Mouse (Mus musculus) NIH3T3 (cell line): ENCODE data around the gene Ctsw.

Experiments used
- DNase-seq: peaks from one replicate; pipeline ENCODE4 v3.0.0-alpha.2; 2012; ENCODE audit warnings: low read depth

The Ctsw gene

GRCm38 (mm10) chr19:5487768-5488550 is 19.7 kb upstream of the Ctsw start, which contains the start of gene Mus81:
TSS of gene Mus81 (minus strand) at chr19:5488402.
- DNase-seq: peak; percentile 99

DNA sequence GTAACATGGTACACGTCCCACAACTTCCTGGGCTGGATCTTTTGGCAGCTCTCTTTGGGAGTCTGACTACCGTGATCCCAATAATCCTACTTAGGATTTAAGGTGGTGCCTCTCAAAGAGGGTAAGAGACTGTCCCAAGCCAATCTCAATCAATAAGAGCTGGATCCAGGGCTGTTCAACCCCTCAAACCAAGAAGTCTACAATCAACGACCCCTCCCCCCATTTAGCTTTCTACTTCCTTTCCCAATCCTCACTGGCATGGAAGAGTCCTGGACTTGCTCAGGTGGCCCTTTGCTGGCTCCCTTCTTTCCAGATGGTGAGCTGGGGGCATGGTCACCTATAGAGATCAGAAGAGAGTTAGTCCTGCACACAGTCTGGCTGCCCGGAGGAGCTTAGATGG is 18.5 kb upstream of the Ctsw start:
- DNase-seq: no peak

- DNase-seq: no peak
Observed at GRCm38 (mm10) chr19:5486286-5486685, 18.0 kb upstream of the Ctsw start.

DNA sequence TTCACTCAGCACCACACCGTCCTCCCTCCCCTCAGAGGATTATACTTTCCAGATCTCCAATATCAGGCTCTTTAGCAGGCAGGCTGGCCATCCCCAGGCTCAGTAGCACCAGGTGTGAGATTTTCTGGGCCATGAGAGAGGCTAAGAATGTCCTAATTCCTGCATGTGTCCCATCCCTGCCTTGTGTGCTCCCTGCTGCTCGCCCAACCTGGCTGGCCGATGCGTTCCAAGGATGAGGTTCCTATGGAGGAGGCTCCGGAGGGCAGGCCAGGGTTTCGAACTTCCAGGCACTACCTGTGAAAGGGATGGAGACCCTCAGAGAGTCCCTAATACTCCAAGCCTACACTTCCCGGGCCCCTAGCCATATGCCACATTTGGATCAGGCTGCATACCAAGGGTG is 17.5 kb upstream of the Ctsw start:
- DNase-seq: no peak

DNA sequence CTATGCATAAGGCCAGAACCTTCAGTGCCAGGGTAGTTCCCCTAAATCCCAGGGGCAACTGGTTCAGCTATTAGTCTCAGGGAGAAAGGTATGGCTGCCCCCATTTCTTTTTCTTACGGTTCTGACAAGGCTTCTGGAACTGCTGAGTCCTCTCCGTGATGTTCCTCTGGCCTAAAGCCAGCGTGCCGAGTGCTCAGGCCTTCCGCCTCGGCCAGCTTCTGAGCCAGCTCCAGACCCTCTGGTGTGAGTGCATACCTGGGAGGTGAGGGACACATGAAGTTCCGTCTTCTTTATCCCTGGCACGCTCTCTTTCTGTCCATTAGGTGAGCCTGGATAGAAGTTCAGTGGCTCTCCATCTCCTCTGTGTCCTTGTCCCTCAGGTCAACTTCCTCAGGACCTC is 17.1 kb upstream of the Ctsw start:
- DNase-seq: no peak

GRCm38 (mm10) chr19:5484496-5484895 is 16.2 kb upstream of the Ctsw start:
- DNase-seq: no peak

DNA sequence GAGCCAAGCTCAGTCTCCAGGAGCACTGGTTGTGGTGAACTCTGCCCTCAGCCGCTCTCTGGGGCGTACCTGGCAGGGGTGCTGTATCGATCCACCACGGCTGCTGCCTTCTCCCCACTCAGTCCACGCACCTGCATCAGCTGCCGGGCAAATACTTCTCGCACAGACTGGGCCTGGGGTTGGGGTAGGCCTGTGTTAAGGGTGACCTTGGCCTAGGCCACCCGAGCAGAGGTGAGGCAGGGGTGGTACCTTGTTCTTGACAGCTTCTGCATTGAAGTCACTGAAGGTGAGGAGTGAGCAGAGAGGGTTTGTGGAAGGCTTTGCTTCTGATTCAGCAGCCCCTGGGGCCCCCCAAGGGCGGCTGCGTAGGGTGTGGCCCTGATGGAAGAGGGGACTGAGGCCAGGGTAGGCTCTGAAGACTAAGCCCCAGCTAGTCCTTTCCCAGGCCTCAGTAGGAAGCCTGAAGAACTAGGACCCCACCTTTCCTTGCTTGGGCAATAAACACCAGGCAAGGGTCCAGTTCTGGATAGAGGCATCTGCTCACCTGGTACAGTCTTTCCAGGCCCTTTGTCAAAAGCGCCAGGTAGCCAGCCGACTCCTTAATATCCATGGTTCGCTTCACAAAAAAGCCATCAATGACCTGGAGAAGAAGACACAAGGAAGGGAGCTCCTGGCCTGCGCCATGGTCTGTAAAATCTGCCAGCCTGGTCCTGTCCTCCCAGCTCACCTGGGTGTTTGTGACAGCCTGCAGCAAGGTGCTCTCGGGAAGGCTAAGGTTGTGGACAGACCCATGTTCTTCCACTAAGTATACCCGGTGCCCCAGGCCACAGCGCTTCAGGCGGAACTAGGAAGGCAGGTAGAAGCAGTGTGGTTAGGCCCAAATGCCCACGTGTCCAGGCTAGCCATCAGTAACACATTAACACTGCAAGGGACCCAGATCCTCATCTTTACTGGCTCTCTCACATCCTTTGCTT is 15.4 kb upstream of the Ctsw start:
- no peak for DNase-seq

DNA sequence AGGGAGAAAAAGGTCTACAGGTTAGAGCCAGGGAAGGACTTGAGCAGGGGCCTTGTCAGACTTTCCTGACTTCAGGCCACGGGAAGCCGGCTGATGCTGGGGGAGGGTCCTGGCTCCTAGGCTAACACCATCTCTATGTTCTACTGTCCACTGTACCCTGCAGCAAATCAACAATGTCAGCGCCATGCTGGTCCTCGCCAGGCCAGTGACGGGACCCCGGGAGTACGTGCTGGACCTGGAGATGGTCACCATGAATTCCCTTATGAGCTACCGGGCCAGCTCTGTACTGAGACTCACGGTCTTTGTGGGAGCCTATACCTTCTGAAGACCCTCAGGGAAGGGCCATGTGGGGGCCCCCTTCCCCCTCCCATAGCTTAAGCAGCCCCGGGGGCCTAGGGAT is 13.1 kb upstream of the Ctsw start:
- no peak for DNase-seq

DNA sequence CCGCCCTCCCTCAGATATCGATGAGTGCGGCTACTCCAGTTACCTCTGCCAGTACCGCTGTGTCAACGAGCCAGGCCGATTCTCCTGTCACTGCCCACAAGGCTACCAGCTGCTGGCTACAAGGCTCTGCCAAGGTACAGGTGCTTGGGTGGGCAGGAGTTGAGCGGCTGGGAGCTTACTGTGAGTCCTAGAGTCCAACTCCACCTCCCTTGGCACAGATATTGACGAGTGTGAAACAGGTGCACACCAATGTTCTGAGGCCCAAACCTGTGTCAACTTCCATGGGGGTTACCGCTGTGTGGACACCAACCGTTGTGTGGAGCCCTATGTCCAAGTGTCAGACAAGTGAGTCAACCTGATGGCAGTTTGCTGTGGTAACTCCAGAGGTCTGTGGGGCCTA is 11.7 kb upstream of the Ctsw start:
- DNase-seq: no peak

DNA sequence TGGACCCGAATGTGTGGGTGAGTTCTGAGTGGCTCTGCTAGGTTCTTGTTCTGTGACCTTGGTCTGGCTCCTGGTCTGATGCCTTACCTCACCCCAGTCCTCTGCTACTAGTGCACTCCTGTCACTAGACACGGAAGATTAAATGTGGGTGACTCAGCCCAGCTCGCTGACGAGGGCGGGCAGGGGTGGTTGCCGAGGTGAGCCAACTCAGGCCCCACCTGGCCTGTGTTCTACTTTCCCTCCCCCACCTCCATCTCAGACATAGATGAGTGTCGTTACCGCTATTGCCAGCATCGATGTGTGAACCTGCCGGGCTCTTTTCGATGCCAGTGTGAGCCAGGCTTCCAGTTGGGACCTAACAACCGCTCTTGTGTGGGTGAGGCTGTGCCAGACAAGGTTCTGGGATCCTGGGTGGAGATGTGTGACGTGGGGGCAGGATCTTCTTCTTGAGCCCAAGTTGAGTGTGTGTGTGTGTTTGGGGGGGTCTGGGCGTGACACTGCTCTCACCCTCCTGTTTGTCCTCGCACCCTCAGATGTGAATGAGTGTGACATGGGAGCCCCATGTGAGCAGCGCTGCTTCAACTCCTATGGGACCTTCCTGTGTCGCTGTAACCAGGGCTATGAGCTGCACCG is 9.5 kb upstream of the Ctsw start:
- no peak for DNase-seq

DNA sequence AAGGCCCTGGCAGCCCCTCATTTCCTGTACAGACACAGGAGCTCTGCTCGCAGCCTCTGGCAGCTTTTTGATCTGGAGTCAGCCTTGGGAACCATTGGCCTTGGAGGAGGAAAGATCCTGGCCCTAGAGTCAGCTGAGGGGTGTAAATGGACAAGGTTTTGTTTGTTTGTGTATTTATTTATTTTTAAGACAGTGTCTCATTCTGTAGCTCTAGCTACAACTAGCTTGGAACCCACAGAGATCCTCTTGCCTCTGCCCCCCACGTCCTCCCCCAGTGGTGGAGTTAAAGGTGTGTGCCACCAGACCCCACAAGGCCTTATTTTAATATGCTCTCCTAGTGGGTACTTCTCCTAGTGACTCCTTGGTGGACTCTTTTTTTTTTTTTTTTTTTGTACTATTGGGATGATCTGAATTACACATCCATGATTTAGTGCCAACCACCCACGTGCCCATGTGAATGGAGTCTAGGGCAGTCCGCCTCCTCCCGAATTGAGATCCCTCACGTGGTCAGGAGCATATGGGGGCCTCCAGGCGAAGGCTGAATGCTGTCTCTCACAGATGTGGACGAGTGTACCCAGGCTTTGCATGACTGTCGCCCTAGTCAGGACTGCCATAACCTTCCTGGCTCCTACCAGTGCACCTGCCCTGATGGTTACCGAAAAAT is 8.8 kb upstream of the Ctsw start:
- peak; percentile 48 for DNase-seq

- DNase-seq: no peak
Observed at GRCm38 (mm10) chr19:5475069-5475714, 6.9 kb upstream of the Ctsw start.

DNA sequence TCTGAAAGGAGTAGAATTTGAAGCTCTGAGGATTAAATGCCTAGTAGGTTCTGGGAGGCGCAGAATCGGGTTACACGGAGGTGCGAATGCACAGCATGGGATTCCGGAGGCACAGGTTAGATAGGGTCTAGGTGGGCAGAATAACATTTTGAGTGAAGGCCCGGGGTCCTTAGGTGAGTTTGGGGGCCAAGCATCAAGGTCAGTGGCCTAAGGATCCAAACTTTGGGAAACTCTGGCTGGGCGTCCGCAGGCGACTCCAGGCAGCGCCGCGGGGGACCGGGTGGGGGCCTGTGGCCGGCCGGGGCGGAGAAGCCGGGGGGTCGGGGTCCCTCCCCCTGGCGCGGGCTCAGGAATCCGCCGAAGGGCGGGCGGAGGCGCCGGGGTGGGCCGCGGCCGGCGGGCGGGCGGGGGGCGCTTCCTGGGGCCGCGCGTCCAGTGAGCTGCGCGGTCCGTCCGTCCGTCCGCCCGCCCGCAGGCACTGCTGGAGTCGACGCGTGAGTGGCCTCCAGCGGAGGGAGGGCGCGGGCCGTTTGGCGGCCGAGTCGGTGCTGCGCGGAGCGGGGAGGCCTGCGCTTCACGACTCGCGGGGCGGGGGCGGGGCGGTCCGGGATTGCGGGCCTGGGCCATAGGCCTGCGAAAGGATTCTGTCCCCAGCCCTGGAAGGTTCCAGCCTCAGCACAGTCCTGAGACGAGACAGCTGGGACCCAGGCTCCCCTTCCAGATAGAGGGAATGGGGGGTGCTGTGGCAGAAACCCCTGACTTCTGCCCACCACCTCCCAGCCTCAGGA is 6.2 kb upstream of the Ctsw start:
- DNase-seq: peak; percentile 84

DNA sequence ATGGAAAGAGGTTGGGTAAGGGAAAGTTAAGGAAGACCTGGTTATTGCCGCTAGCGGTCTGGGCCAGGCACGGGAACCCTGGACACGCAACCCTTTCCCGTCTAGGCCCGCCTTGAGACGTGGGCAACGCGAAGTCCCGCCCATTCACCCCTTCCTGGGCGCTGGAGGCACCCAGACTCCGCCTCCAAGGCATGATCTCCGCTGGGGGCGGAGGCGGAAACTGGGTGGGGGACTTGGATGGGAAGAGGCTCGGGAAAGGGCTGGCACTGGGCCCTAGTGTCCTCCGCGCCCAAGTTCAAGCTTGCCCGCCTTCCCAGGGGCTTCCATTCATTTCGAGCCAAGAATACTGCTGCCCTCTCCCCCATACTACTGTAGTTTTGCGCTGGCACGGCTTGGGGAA is 5.4 kb upstream of the Ctsw start, which contains the start of gene Efemp2:
Gene Efemp2, plus strand, starts transcription at position 235 of the 400 bp plus-strand sequence.
- DNase-seq: peak; percentile 99

- peak; percentile 73 for DNase-seq
Observed at GRCm38 (mm10) chr19:5472857-5473256, 4.5 kb upstream of the Ctsw start.

GRCm38 (mm10) chr19:5471846-5472245 is 3.5 kb upstream of the Ctsw start:
- peak; percentile 89 for DNase-seq

- no peak for DNase-seq
Observed at GRCm38 (mm10) chr19:5466916-5467500, 1.3 kb downstream of the Ctsw start.

DNA sequence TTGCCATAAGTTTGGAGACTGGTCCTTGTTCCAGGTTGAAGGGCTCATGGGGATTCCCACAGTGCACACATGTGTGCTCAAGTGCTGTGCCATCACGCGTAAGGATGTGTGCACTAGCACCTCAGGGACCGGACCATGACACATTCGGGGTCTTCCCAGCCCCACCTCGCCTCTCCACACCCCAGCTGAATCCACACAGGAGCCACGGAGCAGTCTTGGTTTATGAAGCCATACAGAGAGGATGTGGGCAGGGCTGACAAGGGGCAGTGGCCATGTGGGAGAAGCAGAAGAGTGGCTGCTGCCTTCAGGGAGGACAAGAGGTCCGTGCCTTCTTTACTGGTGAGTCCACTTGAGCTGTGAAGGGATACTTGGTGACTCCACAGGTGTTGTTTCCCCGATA is 3.3 kb downstream of the Ctsw start:
- no peak for DNase-seq

DNA sequence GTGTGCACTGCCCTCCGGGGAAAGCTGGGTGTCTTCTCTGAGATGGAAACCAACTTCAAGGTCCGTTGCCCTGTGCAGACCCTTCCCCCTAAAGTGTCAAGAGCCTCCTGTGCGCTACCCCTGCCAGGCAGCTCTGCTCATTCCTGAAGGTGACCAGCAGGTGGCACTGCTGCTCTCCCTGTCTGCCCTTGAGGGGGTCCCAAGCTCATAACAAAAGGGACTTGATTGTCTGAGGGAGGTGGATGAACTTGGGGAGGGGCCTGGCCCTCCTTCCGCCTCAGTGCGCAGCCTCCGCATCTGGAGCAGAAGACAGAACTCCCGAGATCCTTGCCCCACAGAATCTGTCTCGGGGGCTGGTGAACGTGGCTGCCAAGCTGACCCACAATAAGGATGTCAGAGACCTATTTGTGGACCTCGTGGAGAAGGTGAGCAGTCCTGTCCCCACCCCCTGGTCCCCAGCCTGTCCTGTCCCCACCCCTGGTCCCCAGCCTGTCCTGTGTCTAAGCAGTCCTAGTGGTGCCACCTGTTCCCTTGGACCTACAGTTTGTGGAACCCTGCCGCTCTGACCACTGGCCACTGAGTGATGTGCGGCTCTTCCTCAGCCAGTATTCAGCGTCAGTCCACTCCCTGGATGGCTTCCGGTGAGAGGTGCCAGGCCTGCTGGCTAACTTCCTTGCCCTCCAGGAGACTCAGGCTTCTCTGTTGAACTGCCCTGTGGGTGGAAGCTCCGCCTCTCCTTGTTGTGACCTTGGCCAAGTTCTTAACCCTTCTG is 4.3 kb downstream of the Ctsw start:
- peak; percentile 80 for DNase-seq
